Mouse (Mus musculus) heart, embryonic 11.5 days (tissue): ENCODE measurements around the gene Adcy9. TPM values are rescaled to one million over a fixed set of nuclear protein-coding genes. Genes with fewer than 3 reads are reported as not detected.
A peak's percentile ranks its signal among the peaks of the same experiment; 100 is the strongest.

Experiments used
- ATAC-seq: fragments of 200-750 bp; cut with Nextera tagmentation; replicated peaks from 2 replicates; pipeline ENCODE4 v1.8.0; 2017; ENCODE audit warnings: moderate library complexity; ENCODE audit not compliant: insufficient number of reproducible peaks, low FRiP score, low TSS enrichment
- H3K27ac ChIP-seq: fragments of 300-500 bp; sonication (generic); 2 replicates; pipeline ENCODE4 v1.5.1; 2014; ENCODE audit warnings: mild to moderate bottlenecking, low read depth, low read length
- H3K27me3 ChIP-seq: fragments of 300-500 bp; sonication (generic); 2 replicates; pipeline ENCODE4 v1.6.1; 2014; ENCODE audit warnings: mild to moderate bottlenecking, low read length, mixed read lengths; ENCODE audit not compliant: control insufficient read depth, insufficient read depth
- H3K36me3 ChIP-seq: fragments of 300-500 bp; sonication (generic); 2 replicates; pipeline ENCODE4 v1.6.1; 2014; ENCODE audit warnings: mild to moderate bottlenecking, low read length, moderate library complexity, mixed read lengths; ENCODE audit not compliant: control insufficient read depth, insufficient read depth
- H3K4me1 ChIP-seq: fragments of 300-500 bp; sonication (generic); 2 replicates; pipeline ENCODE4 v1.6.1; 2014; ENCODE audit warnings: low read length; ENCODE audit not compliant: control insufficient read depth, insufficient read depth
- H3K4me2 ChIP-seq: fragments of 300-500 bp; sonication (generic); 2 replicates; pipeline ENCODE4 v1.6.1; 2014; ENCODE audit warnings: mild to moderate bottlenecking, moderate library complexity
- H3K4me3 ChIP-seq: fragments of 300-500 bp; sonication (generic); 2 replicates; pipeline ENCODE4 v1.5.1; 2014; ENCODE audit warnings: low read depth, low read length
- H3K9ac ChIP-seq: fragments of 300-500 bp; sonication (generic); 2 replicates; pipeline ENCODE4 v1.6.1; 2014; ENCODE audit warnings: mild to moderate bottlenecking, low read depth, low read length, moderate library complexity
- H3K9me3 ChIP-seq: fragments of 300-500 bp; sonication (generic); replicated peaks from 2 replicates; pipeline ENCODE4 v1.6.1; 2016; ENCODE audit warnings: low read length; ENCODE audit not compliant: control insufficient read depth
- WGBS: fragments of 180-500 bp; shearing (Covaris S2); extraction: QIAGEN DNeasy Blood & Tissue Kit; methylation state at CpG from one replicate; pipeline ENCODE4 v1.1.7; 2014; ENCODE audit not compliant: insufficient replicate concordance; 5-methylcytosine and 5-hydroxymethylcytosine counted together
- polyA plus RNA-seq: library from polyadenylated mRNA; unstranded; fragments of >200 nt; fragmentation: Nextera tagmentation; extraction: Ambion mirVana; gene quantifications from 2 replicates; pipeline ENCODE4 v1.2.1, GENCODE M21; 2014

The Adcy9 gene
- polyA plus RNA-seq, 1 experiment from 2014 or later: 0.99 TPM

DNA sequence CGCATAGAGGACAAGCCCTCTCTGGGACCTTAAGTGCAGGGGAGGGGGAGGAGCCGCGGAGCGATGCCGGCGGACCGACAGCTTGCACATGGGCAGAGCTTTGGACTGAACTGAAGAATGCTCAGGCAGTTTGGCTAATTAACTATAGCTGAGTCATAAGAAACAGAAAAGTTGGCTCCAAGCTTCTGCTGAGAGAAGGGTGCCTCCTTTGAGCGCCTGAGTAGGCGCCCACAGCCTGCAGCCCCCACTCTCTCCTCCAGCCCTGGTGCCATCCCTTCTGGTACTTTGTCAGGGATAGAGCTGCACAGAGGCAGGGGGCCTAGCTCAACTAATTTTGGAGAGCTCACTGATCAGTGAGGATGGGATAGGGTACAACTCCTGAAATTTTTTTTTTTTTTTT is 27.9 kb upstream of the Adcy9 start:
- Histone ChIP-seq H3K9ac (no peak overlapping the region), H3K9me3 (no peaks in the 10 kb centered on the region), H3K4me3 (no peak overlapping the region), H3K27ac (no peak overlapping the region), H3K36me3 (no peaks in the 10 kb centered on the region), H3K4me2 (no peak overlapping the region), H3K27me3 (no peaks in the 10 kb centered on the region), H3K4me1 (no peaks in the 10 kb centered on the region)
- no peak for ATAC-seq
- 45% methylated on average over 9 of the region's 9 CpGs for WGBS

DNA sequence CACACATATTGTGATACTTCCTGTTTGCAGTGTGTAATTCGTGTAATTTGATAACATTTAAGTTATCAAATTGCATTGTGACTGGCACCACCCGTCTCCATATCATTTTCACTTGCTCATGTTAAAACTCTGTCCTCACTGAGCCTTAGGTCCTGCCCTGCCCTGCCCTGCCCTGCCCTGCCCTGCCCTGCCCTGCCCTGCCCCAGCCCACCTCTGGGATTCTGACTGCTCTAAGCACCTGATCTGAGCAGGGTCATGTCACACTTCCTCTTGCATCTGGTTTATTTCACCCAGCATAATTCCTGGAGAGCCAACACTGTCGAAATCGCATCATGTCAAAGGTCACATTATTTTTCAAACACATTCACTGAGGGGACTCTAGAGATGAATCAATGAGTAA is 26.1 kb upstream of the Adcy9 start:
- no peak overlapping the region for H3K9ac ChIP-seq
- no peaks in the 10 kb centered on the region for H3K9me3 ChIP-seq
- H3K27ac ChIP-seq: no peak overlapping the region
- 58% methylated on average over 4 of the region's 4 CpGs for WGBS
- no peak overlapping the region for H3K4me3 ChIP-seq
- no peaks in the 10 kb centered on the region for H3K4me1 ChIP-seq
- no peak for ATAC-seq
- H3K36me3 ChIP-seq: no peaks in the 10 kb centered on the region
- no peaks in the 10 kb centered on the region for H3K27me3 ChIP-seq
- H3K4me2 ChIP-seq: no peak overlapping the region

DNA sequence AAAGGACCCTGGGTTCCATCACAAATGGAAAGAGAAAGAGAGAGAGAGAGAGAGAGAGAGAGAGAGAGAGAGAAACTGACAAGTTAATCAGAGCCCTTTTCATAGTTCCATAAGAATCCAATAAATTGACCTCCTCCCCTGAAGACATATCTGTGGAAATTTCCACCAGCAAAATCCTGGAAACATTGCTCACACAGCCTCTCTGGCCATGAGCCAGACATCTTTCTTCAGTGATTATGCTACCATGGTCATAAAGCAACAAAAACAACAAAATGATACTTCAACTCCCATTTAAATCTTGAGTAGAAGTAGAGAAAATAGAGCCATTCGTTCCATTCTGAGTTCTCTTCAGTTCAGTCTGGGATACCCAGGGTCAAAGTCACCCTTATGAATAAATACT is 24.1 kb upstream of the Adcy9 start:
- no peaks in the 10 kb centered on the region for H3K9me3 ChIP-seq
- H3K4me1 ChIP-seq: no peaks in the 10 kb centered on the region
- ATAC-seq: no peak
- H3K36me3 ChIP-seq: no peaks in the 10 kb centered on the region
- H3K4me2 ChIP-seq: no peak overlapping the region
- no peak overlapping the region for H3K4me3 ChIP-seq
- H3K27me3 ChIP-seq: no peaks in the 10 kb centered on the region
- H3K9ac ChIP-seq: no peak overlapping the region
- no peak overlapping the region for H3K27ac ChIP-seq
- 77% methylated on average over 1 of the region's 1 CpGs for WGBS

DNA sequence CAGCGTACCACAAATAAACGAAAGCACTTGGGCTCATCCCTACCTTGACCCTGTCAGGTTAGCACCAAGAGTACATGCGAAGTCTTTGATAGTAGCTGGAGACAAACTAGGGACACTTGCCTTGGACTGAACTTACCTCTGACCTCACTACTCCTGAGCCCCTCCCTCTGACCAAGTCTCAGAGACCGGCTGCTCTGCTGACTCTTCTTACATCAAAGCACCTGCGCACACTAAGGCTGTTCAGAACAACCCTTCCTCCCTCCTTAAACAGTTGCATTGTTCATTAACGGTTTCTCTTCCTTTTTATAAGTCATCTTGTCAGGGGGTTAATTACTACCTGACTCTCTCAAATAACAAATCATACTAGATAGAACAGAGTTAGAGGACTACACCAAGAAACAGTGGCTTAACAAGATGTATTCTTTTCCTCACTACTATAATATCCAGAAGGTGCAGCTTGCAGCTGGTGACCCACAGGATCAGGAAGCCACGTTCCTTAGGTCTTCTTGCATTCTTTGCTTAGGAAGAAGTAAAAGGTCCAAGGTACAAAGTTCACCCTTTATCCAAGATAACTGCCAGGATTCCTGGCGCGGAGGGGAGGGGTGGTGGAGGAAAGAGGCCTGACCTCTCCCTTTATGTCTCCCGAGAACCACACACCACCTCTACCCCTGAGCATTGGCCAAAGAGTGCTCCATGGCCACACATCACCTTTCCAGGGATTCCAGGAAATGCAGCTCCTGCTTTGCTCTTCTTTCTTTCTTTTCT is 19.2 kb upstream of the Adcy9 start:
- no peak overlapping the region for H3K4me3 ChIP-seq
- H3K4me1 ChIP-seq: no peaks in the 10 kb centered on the region
- no peak for ATAC-seq
- no peak overlapping the region for H3K9ac ChIP-seq
- H3K36me3 ChIP-seq: no peaks in the 10 kb centered on the region
- H3K4me2 ChIP-seq: no peak overlapping the region
- 63% methylated on average over 10 of the region's 10 CpGs for WGBS
- no peaks in the 10 kb centered on the region for H3K9me3 ChIP-seq
- no peak overlapping the region for H3K27ac ChIP-seq
- no peaks in the 10 kb centered on the region for H3K27me3 ChIP-seq

DNA sequence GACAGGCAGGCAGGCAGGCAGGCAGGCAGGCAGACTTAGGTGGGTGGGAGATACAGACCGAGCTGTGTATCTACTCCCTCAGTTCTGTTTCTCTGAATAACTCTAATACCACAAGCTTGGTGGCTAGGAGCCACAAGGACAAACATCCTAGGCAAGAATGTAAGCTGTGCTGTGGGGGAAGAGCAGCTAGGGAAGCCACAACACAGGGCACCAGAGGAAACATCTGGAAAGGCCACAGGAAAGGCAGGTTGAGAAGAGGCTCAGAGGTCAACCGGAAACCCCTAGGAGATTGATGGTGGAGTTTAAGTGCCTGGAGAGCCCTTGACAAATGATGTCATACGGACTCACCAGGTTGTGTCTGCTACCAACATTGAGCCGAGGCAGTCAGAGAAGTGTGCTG is 16.4 kb upstream of the Adcy9 start:
- ATAC-seq: no peak
- WGBS: 44% methylated on average over 4 of the region's 4 CpGs
- H3K27ac ChIP-seq: no peak overlapping the region
- no peaks in the 10 kb centered on the region for H3K36me3 ChIP-seq
- H3K9me3 ChIP-seq: no peaks in the 10 kb centered on the region
- peak overlapping the region; percentile 6; the same call in 1 of the 2 replicates for H3K9ac ChIP-seq
- H3K4me1 ChIP-seq: no peaks in the 10 kb centered on the region
- no peak overlapping the region for H3K4me2 ChIP-seq
- no peaks in the 10 kb centered on the region for H3K27me3 ChIP-seq
- H3K4me3 ChIP-seq: no peak overlapping the region

DNA sequence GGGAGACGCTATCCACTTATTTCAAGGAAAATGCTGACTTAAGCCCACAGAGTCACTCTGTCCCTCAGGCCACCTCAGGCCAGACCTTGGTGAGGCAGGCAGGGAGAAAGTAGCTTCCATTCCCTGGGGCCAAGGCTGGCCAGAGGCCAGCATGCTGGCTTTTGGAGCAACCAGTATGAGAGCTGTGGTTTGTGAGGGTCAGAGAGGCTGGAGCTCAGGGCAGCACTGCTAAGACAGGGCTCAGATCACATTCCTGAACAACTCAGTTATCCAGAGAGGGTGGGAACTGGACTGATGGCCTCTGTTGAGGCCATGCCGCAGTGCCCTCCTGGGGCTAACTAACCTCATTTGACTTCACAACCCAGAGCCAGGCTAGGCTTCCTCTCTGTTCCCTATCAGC is 15.1 kb upstream of the Adcy9 start:
- Histone ChIP-seq H3K4me3 (no peak overlapping the region), H3K4me1 (no peaks in the 10 kb centered on the region), H3K36me3 (no peaks in the 10 kb centered on the region), H3K9me3 (no peaks in the 10 kb centered on the region), H3K27ac (no peak overlapping the region), H3K4me2 (no peak overlapping the region), H3K27me3 (0 out of 2 replicates have a peak, but pooled peaks cover under 1% of the 10 kb centered on the region), H3K9ac (no peak overlapping the region)
- 80% methylated on average over 2 of the region's 2 CpGs for WGBS
- no peak for ATAC-seq

DNA sequence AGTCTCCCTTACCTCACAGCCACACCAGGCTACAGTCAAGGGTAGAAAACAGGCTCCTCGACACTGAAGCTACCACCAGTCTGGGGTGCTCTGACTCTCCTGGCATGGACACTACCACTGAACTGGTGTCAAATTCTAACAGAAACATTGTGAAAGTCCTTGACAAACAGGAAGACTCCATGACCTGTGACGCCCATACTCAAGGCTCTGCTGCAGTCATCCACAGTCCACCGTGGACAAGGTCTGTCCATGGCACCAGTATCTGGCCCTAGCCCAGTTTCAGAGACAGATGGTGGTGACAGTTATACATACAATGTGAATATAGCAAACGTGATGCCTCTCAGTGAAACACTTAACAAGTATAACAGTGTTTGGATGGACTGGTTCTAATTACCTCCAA is 11.5 kb upstream of the Adcy9 start:
- Histone ChIP-seq H3K9me3 (no peaks in the 10 kb centered on the region), H3K36me3 (no peaks in the 10 kb centered on the region), H3K27ac (no peak overlapping the region), H3K27me3 (0 out of 2 replicates have a peak, but pooled peaks cover 3% of the 10 kb centered on the region), H3K9ac (no peak overlapping the region), H3K4me1 (no peaks in the 10 kb centered on the region), H3K4me2 (no peak overlapping the region), H3K4me3 (no peak overlapping the region)
- WGBS: 67% methylated on average over 4 of the region's 4 CpGs
- ATAC-seq: no peak

DNA sequence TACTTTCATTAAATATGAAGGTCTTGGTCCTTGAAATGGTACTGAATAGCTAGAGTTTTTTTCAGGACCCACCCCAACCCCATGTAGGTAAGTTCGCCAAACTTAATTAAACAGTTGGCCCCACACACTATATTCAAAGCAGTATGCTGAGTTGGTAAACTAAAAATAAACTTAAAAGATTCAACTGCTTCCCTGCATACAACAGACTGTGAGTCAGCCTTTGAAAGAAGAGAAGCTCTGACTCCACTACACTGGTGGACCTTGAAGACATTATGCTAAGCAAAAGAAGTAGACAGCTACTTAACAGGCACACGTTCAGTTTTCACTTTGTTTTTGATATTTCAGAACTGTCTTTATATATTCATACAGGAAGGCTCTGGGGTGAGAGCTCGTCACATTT is 10.7 kb upstream of the Adcy9 start:
- WGBS: 79% methylated on average over 3 of the region's 3 CpGs
- no peak for ATAC-seq
- Histone ChIP-seq H3K4me2 (no peak overlapping the region), H3K9ac (no peak overlapping the region), H3K27me3 (peaks cover 6% of the 10 kb centered on the region; the same call in 1 of the 2 replicates), H3K4me1 (no peaks in the 10 kb centered on the region), H3K36me3 (no peaks in the 10 kb centered on the region), H3K4me3 (no peak overlapping the region), H3K9me3 (no peaks in the 10 kb centered on the region), H3K27ac (no peak overlapping the region)

DNA sequence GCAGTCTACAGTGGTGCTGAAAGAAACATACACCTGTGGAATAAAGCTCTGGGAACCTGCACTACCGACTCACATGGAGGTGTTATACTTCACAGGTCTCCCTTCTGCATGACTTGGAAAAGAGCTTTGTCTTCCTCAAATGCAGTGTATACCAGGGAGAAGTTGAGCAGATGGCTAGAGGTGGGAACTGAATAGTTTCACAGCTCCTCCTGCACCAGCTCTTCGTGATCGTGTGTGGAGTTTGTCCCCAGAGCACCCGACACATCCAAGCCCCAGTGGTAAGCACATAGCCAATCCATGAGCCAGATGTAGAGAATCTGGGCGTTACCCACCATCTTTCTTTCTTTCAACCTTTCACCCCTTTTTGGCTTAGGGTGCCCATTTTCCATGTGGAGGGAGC is 9.9 kb upstream of the Adcy9 start:
- Histone ChIP-seq H3K36me3 (no peaks in the 10 kb centered on the region), H3K27me3 (peaks cover 6% of the 10 kb centered on the region; the same call in 1 of the 2 replicates), H3K9me3 (no peaks in the 10 kb centered on the region), H3K4me2 (no peak overlapping the region), H3K4me3 (no peak overlapping the region), H3K27ac (no peak overlapping the region), H3K4me1 (no peaks in the 10 kb centered on the region), H3K9ac (no peak overlapping the region)
- ATAC-seq: no peak
- 76% methylated on average over 5 of the region's 5 CpGs for WGBS
